Mouse (Mus musculus) megakaryocyte, embryonic 14.5 days (primary cell): Measurements from ENCODE around the gene Pabpc1l.

ENCODE experiments used
- FLI1 ChIP-seq: IDR thresholded peaks from 2 replicates; pipeline ENCODE4 v1.6.1; 2012; ENCODE audit warnings: low read length, inconsistent platforms, mixed read lengths
- GATA1 ChIP-seq: IDR thresholded peaks from 3 replicates; pipeline ENCODE4 v1.6.1; 2012; ENCODE audit warnings: mixed read lengths, low read length, inconsistent platforms, borderline replicate concordance

- TF ChIP-seq GATA1 (no peak), FLI1 (no peak)
Observed at GRCm38 (mm10) chr2:164010496-164010895, 14.8 kb upstream of the Pabpc1l start.
